Mouse (Mus musculus): Measurements from ENCODE around the gene Tbx2.

GRCm38 (mm10) chr11:85843347-85843692, 11.0 kb downstream of the Tbx2 start:
- TF ChIP-seq CTCF (IDR thresholded peaks at IDR 0.05; ENCODE audit: low read depth, low read length) (peak; percentile 64), POLR2A (IDR thresholded peaks at IDR 0.05; ENCODE audit: insufficient read depth, low read length) (no peak), EP300 (IDR thresholded peaks at IDR 0.05; ENCODE audit: insufficient read depth, low read depth, low read length) (no peak)
